Mouse (Mus musculus): ENCODE data around the gene Ccdc141.

GRCm38 (mm10) chr2:77106150-77106549, 64.3 kb downstream of the Ccdc141 start:
- no peak for TF ChIP-seq REST (IDR thresholded peaks at IDR 0.05; ENCODE audit: insufficient read depth, insufficient read length)
- TF ChIP-seq POLR2A (IDR thresholded peaks at IDR 0.05; ENCODE audit: insufficient read length, low read depth), result no peak
- no peak for TF ChIP-seq MYOD1 (IDR thresholded peaks at IDR 0.05; ENCODE audit: control insufficient read depth in 1 of 3, insufficient read length in 2 of 3, low read depth in 2 of 3)
- peak; percentile 19 for TF ChIP-seq USF1 (IDR thresholded peaks at IDR 0.05; ENCODE audit: low read depth)
- TF ChIP-seq E2F4 (IDR thresholded peaks at IDR 0.05; ENCODE audit: insufficient read depth), result no peak
- TF ChIP-seq SRF (IDR thresholded peaks at IDR 0.05; ENCODE audit: control insufficient read depth, insufficient read length, low read depth), result no peak
- no peak for TF ChIP-seq MAX (IDR thresholded peaks at IDR 0.05; ENCODE audit: low read depth)
- no peak for TF ChIP-seq POLR2AphosphoS2 (IDR thresholded peaks at IDR 0.05; ENCODE audit: insufficient read length, low read depth)
- no peak for TF ChIP-seq CEBPB (IDR thresholded peaks at IDR 0.05; ENCODE audit: insufficient read depth, poor library complexity, severe bottlenecking)
- TF ChIP-seq TCF12 (IDR thresholded peaks at IDR 0.05; ENCODE audit: insufficient read depth, poor library complexity, severe bottlenecking), result no peak

All from myocyte (in vitro differentiated cells).